22 mouse cellular contexts compared by ENCODE assay signal in the genomic region with DNA sequence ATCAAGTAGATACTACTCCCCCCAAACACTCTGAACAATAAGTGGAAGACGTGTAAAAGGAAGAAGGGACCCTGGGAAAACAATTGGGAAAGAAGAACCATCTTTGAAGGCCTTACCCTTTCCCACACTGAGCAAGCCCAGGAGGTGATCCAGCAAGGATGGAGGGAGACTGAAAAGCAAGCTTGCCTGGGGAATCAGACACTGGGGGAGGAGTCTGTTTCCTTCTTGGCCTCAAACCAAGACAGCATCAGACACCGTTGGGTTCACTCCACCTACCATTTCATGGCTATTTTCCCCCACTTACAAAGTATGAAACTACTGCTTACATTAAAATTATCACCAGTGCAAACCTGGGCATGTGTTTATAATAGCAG.
DNase-seq lines count a peak whose midpoint lies in the region; ATAC-seq and TF ChIP-seq lines count a peak whose summit lies in the region.
"Had no signal": no experiment of that assay in that cellular context is flagged by ENCODE, and none has a peak within 500 bp of the region (broad histone marks: within the 10 kb centered on the region; RNA-seq: fewer than 3 reads in every experiment).

No protein-coding gene starts in this region.

- H3K27me3 ChIP-seq in heart, embryonic 13.5 days (replicated peaks) = no peaks in the 10 kb centered on the region
- no peaks in the 10 kb centered on the region for H3K27me3 ChIP-seq in stomach, embryonic 14.5 days (ENCODE audit: control insufficient read depth, insufficient read depth, low read length)
- no peaks in the 10 kb centered on the region for H3K27me3 ChIP-seq in stomach, postnatal 0 days (ENCODE audit: control insufficient read depth, insufficient read depth, low read length)
- no peaks in the 10 kb centered on the region for H3K27me3 ChIP-seq in intestine, embryonic 16.5 days (replicated peaks; ENCODE audit: control insufficient read depth, insufficient read depth, low read length)
- H3K27me3 ChIP-seq: CH12.LX; embryonic facial prominence, embryonic 13.5 days; heart, embryonic 15.5 days had no signal

- H3K9me3 ChIP-seq in heart, embryonic 13.5 days = no peaks in the 10 kb centered on the region
- H3K9me3 ChIP-seq in stomach, embryonic 14.5 days (ENCODE audit: control insufficient read depth, low read depth, low read length) = no peaks in the 10 kb centered on the region
- H3K9me3 ChIP-seq in stomach, postnatal 0 days (ENCODE audit: control insufficient read depth, low read length) = no peaks in the 10 kb centered on the region
- H3K9me3 ChIP-seq in intestine, embryonic 16.5 days (ENCODE audit: control insufficient read depth, low read length) = no peaks in the 10 kb centered on the region
- H3K9me3 ChIP-seq: embryonic facial prominence, embryonic 13.5 days; forebrain, embryonic 10.5 days; heart, embryonic 15.5 days; hindbrain, embryonic 10.5 days had no signal

- TF ChIP-seq EP300 in stomach, postnatal 0 days (optimal IDR thresholded peaks at IDR 0.05) = no peak

- TF ChIP-seq CTCF in stomach, postnatal 0 days (IDR thresholded peaks at IDR 0.05; ENCODE audit: low read depth) = no peak

- DNase-seq in heart, postnatal 36 days = no peak
- DNase-seq in stomach, postnatal 0 days (ENCODE audit: low spot score) = no peak
- DNase-seq in thymus, postnatal 36 days = no peak
- DNase-seq: adrenal gland, adult 2 months; adrenal gland, postnatal 25 days; cerebellum, adult 2 months; cerebellum, postnatal 10 days; gastrocnemius, adult 2 months; gastrocnemius, postnatal 25 days; heart, postnatal 14 days had no signal

- H3K9ac ChIP-seq in heart, embryonic 13.5 days = no peak overlapping the region
- no peak overlapping the region for H3K9ac ChIP-seq in stomach, embryonic 14.5 days (replicated peaks; ENCODE audit: low read depth, low read length)
- no peak overlapping the region for H3K9ac ChIP-seq in stomach, postnatal 0 days (ENCODE audit: low read length)
- no peak overlapping the region for H3K9ac ChIP-seq in intestine, embryonic 16.5 days (ENCODE audit: low read depth, low read length)
- H3K9ac ChIP-seq: embryonic facial prominence, embryonic 13.5 days; heart, embryonic 15.5 days; hindbrain, embryonic 14.5 days had no signal

- ATAC-seq in heart, embryonic 13.5 days (ENCODE audit: extremely low read depth, insufficient number of reproducible peaks, low FRiP score, low TSS enrichment) = no peak
- ATAC-seq in stomach, embryonic 14.5 days (ENCODE audit: insufficient number of reproducible peaks, insufficient read depth, low FRiP score, low read depth) = peak; percentile 64; the same call in 1 of the 2 replicates
- ATAC-seq in stomach, postnatal 0 days (ENCODE audit: low FRiP score, low TSS enrichment) = no peak
- peak; percentile 65 for ATAC-seq in intestine, embryonic 16.5 days
- ATAC-seq in megakaryocyte-erythroid progenitor cell, adult 5-6 weeks (replicated peaks; ENCODE audit: low FRiP score, low TSS enrichment, poor library complexity, severe bottlenecking) = no peak
- ATAC-seq: forebrain, embryonic 14.5 days had no signal

- peak overlapping the region; percentile 4 for H3K27ac ChIP-seq in heart, embryonic 13.5 days (replicated peaks)
- H3K27ac ChIP-seq in stomach, embryonic 14.5 days (ENCODE audit: low read length) = peak overlapping the region; percentile 48
- H3K27ac ChIP-seq in stomach, postnatal 0 days (replicated peaks) = no peak overlapping the region
- H3K27ac ChIP-seq in intestine, embryonic 16.5 days (ENCODE audit: low read length) = peak overlapping the region; percentile 55
- H3K27ac ChIP-seq: embryonic facial prominence, embryonic 13.5 days; forebrain, embryonic 10.5 days; gastrocnemius, adult 2 months; heart, embryonic 15.5 days; hindbrain, embryonic 14.5 days had no signal

- intact Hi-C loops in heart, postnatal 36 days (cut with DNase I) = no loop called here

- H3K4me3 ChIP-seq in heart, embryonic 13.5 days = no peak overlapping the region
- no peak overlapping the region for H3K4me3 ChIP-seq in stomach, embryonic 14.5 days (ENCODE audit: low read depth, low read length)
- H3K4me3 ChIP-seq in stomach, postnatal 0 days (ENCODE audit: low read depth, low read length) = no peak overlapping the region
- H3K4me3 ChIP-seq in intestine, embryonic 16.5 days (ENCODE audit: low read length) = no peak overlapping the region
- H3K4me3 ChIP-seq: embryonic facial prominence, embryonic 13.5 days; erythroblast, embryonic 14.5 days; forebrain, embryonic 10.5 days; gastrocnemius, adult 2 months; heart, embryonic 15.5 days; hindbrain, embryonic 10.5 days had no signal

- 27% methylated on average over 2 of the region's 2 CpGs for WGBS in heart, embryonic 13.5 days
- WGBS in stomach, embryonic 14.5 days = 30% methylated on average over 2 of the region's 2 CpGs
- WGBS in stomach, postnatal 0 days = 37% methylated on average over 2 of the region's 2 CpGs
- 34% methylated on average over 2 of the region's 2 CpGs for WGBS in intestine, embryonic 16.5 days

- H3K36me3 ChIP-seq in heart, embryonic 13.5 days = peaks cover 4% of the 10 kb centered on the region; the same call in 1 of the 2 replicates
- no peaks in the 10 kb centered on the region for H3K36me3 ChIP-seq in stomach, embryonic 14.5 days (ENCODE audit: control insufficient read depth, insufficient read depth, low read length)
- no peaks in the 10 kb centered on the region for H3K36me3 ChIP-seq in stomach, postnatal 0 days (ENCODE audit: control insufficient read depth, insufficient read depth, low read length)
- H3K36me3 ChIP-seq in intestine, embryonic 16.5 days (ENCODE audit: control insufficient read depth, insufficient read depth, low read length) = no peaks in the 10 kb centered on the region
- H3K36me3 ChIP-seq: embryonic facial prominence, embryonic 13.5 days; forebrain, embryonic 10.5 days; heart, embryonic 15.5 days; hindbrain, embryonic 10.5 days had no signal

- H3K4me1 ChIP-seq in heart, embryonic 13.5 days = peaks cover 33% of the 10 kb centered on the region
- H3K4me1 ChIP-seq in stomach, embryonic 14.5 days (ENCODE audit: control insufficient read depth, insufficient read depth, low read length) = peaks cover 5% of the 10 kb centered on the region; the same call in 1 of the 2 replicates
- no peaks in the 10 kb centered on the region for H3K4me1 ChIP-seq in stomach, postnatal 0 days (replicated peaks; ENCODE audit: control insufficient read depth, insufficient read depth)
- peaks cover 9% of the 10 kb centered on the region; the same call in 1 of the 2 replicates for H3K4me1 ChIP-seq in intestine, embryonic 16.5 days (ENCODE audit: control insufficient read depth, insufficient read depth, low read length)

- no peak overlapping the region for H3K4me2 ChIP-seq in heart, embryonic 13.5 days
- no peak overlapping the region for H3K4me2 ChIP-seq in stomach, embryonic 14.5 days (replicated peaks; ENCODE audit: low read depth, low read length)
- no peak overlapping the region for H3K4me2 ChIP-seq in stomach, postnatal 0 days (replicated peaks; ENCODE audit: low read depth)
- H3K4me2 ChIP-seq in intestine, embryonic 16.5 days (ENCODE audit: low read depth, low read length) = no peak overlapping the region
- H3K4me2 ChIP-seq: embryonic facial prominence, embryonic 13.5 days; heart, embryonic 15.5 days; hindbrain, embryonic 14.5 days had no signal

Comparison
In these comparisons a context has a peak if more than half of its experiments do, and no peak if none do; other contexts are left out.
1. ATAC-seq: peak in stomach, embryonic 14.5 days (single experiment) and intestine, embryonic 16.5 days (single experiment); none in heart, embryonic 13.5 days (single experiment), stomach, postnatal 0 days (single experiment) and megakaryocyte-erythroid progenitor cell, adult 5-6 weeks (single experiment).